Mouse (Mus musculus) T-cell, adult 2 months (primary cell): ENCODE data around the gene Trappc2l.
"Not testable (repeated sequence)": the region's sequence is repeated elsewhere in the genome, so short reads cannot be mapped to it uniquely, and the experiment has no call there.

Experiments used
- DNase-seq: peaks from one replicate; pipeline ENCODE4 v3.0.0; 2022; ENCODE audit warnings: low spot score

Trappc2l gene

GRCm38 (mm10) chr8:122625811-122626210 lies 14.4 kb downstream of the Trappc2l start:
- DNase-seq, result no peak

GRCm38 (mm10) chr8:122626896-122627295 lies 15.5 kb downstream of the Trappc2l start:
- no peak for DNase-seq

- no peak for DNase-seq
Measured at GRCm38 (mm10) chr8:122629388-122629787, 17.9 kb downstream of the Trappc2l start.

GRCm38 (mm10) chr8:122630696-122631095 lies 19.3 kb downstream of the Trappc2l start:
- no peak for DNase-seq

- DNase-seq, result not testable (repeated sequence)
Measured at GRCm38 (mm10) chr8:122632134-122632533, 20.7 kb downstream of the Trappc2l start.

- DNase-seq, result no peak
Measured at GRCm38 (mm10) chr8:122633205-122633604, 21.8 kb downstream of the Trappc2l start.

GRCm38 (mm10) chr8:122635878-122636802 lies 24.7 kb downstream of the Trappc2l start:
- no peak for DNase-seq

GRCm38 (mm10) chr8:122636803-122637175 lies 25.3 kb downstream of the Trappc2l start:
- DNase-seq, result no peak

GRCm38 (mm10) chr8:122637230-122637629 lies 25.8 kb downstream of the Trappc2l start:
- DNase-seq, result no peak

GRCm38 (mm10) chr8:122638601-122639000 lies 27.2 kb downstream of the Trappc2l start:
- no peak for DNase-seq

GRCm38 (mm10) chr8:122639521-122640248 lies 28.2 kb downstream of the Trappc2l start:
- no peak for DNase-seq

GRCm38 (mm10) chr8:122640825-122641224 lies 29.4 kb downstream of the Trappc2l start:
- DNase-seq, result no peak

- no peak for DNase-seq
Measured at GRCm38 (mm10) chr8:122641406-122641805, 30.0 kb downstream of the Trappc2l start.

GRCm38 (mm10) chr8:122642071-122642470 lies 30.6 kb downstream of the Trappc2l start:
- DNase-seq, result no peak

- no peak for DNase-seq
Measured at GRCm38 (mm10) chr8:122644175-122644954, 32.9 kb downstream of the Trappc2l start.

GRCm38 (mm10) chr8:122646337-122646736 lies 34.9 kb downstream of the Trappc2l start:
- no peak for DNase-seq

GRCm38 (mm10) chr8:122648192-122648970 lies 36.9 kb downstream of the Trappc2l start:
- DNase-seq, result no peak

GRCm38 (mm10) chr8:122651326-122651921 lies 40.0 kb downstream of the Trappc2l start:
- DNase-seq, result no peak

- DNase-seq, result no peak
Measured at GRCm38 (mm10) chr8:122652643-122653042, 41.2 kb downstream of the Trappc2l start.

- DNase-seq, result no peak
Measured at GRCm38 (mm10) chr8:122654768-122655167, 43.3 kb downstream of the Trappc2l start.
